ENCODE assay signal across 11 mouse cellular contexts in the genomic region with DNA sequence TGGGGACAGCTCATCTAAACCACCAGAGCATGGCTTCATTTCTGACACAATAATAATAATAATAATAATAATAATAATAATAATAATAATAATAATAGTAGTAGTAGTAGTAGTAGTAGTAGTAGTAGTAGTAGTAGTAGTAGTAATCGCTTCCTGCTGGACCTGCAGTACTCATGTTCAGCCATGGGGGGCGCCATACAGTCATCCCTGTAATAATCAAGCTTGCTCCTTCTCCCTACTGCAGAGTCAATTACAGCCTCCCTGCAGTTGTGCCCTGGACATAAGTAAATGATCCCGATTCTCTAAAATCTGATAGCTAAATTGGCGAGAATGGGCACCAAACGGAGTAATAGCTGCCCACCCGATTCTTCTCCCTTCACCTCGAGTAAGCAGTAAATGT.
DNase-seq lines count a peak whose midpoint lies in the region; ATAC-seq and TF ChIP-seq lines count a peak whose summit lies in the region.
"Had no signal": no experiment of that assay in that cellular context is flagged by ENCODE, and none has a peak within 500 bp of the region (broad histone marks: within the 10 kb centered on the region; RNA-seq: fewer than 3 reads in every experiment).

No protein-coding gene starts in this region.

- H3K27me3 ChIP-seq in ES-Bruce4 (ENCODE audit: control insufficient read depth, insufficient read depth, low read length, poor library complexity, severe bottlenecking): no peaks in the 10 kb centered on the region
- no peaks in the 10 kb centered on the region for H3K27me3 ChIP-seq in kidney, embryonic 14.5 days (ENCODE audit: control insufficient read depth, insufficient read depth, low read length)
- H3K27me3 ChIP-seq: neural tube, embryonic 13.5 days had no signal

- no peak overlapping the region for H3K27ac ChIP-seq in layer of hippocampus, adult 2 months
- H3K27ac ChIP-seq in ES-Bruce4 (ENCODE audit: insufficient read depth, low read length): no peak overlapping the region
- no peak overlapping the region for H3K27ac ChIP-seq in bone marrow, adult 2 months (ENCODE audit: control insufficient read depth, insufficient read depth, low read depth, low read length, poor library complexity)
- no peak overlapping the region for H3K27ac ChIP-seq in kidney, embryonic 14.5 days (ENCODE audit: low read depth, low read length)
- H3K27ac ChIP-seq: neural tube, embryonic 13.5 days had no signal

- peaks cover 4% of the 10 kb centered on the region for H3K4me1 ChIP-seq in ES-Bruce4 (ENCODE audit: control insufficient read depth, insufficient read depth, low read length)
- H3K4me1 ChIP-seq in bone marrow, adult 2 months (ENCODE audit: control insufficient read depth, insufficient read depth, low read length): no peaks in the 10 kb centered on the region
- 0 out of 2 replicates have a peak, but pooled peaks cover 3% of the 10 kb centered on the region for H3K4me1 ChIP-seq in kidney, embryonic 14.5 days (ENCODE audit: control insufficient read depth, insufficient read depth, low read length)
- H3K4me1 ChIP-seq: neural tube, embryonic 13.5 days had no signal

- no peak for DNase-seq in layer of hippocampus, adult 2 months (ENCODE audit: low spot score in 2 of 2)
- no peak for DNase-seq in layer of hippocampus, postnatal 25 days (ENCODE audit: extremely low spot score in 1 of 2, low spot score in 1 of 2)
- peak; percentile 28 for DNase-seq in naive thymus-derived CD4-positive, alpha-beta T cell, adult 2 months (ENCODE audit: low read depth)
- DNase-seq in kidney, adult 8-10 months: no peak
- DNase-seq in right cerebral cortex, postnatal 25 days: no peak
- DNase-seq: embryo, embryonic 11 days; gastrocnemius, postnatal 25 days had no signal

- no peaks in the 10 kb centered on the region for H3K36me3 ChIP-seq in ES-Bruce4 (ENCODE audit: control insufficient read depth, insufficient read depth, low read length, poor library complexity, severe bottlenecking)
- no peaks in the 10 kb centered on the region for H3K36me3 ChIP-seq in kidney, embryonic 14.5 days (ENCODE audit: control insufficient read depth, insufficient read depth, low read length)
- H3K36me3 ChIP-seq: neural tube, embryonic 13.5 days had no signal

- WGBS in bone marrow, adult 2 months: 71% methylated on average over 7 of the region's 7 CpGs
- WGBS in kidney, embryonic 14.5 days: 79% methylated on average over 7 of the region's 7 CpGs

- TF ChIP-seq CTCF in layer of hippocampus, adult 2 months (conservative IDR thresholded peaks at IDR 0.05): peak; percentile 68
- TF ChIP-seq CTCF in ES-Bruce4 (IDR thresholded peaks at IDR 0.05; ENCODE audit: low read depth, low read length): peak; percentile 39
- peak; percentile 40 for TF ChIP-seq CTCF in bone marrow, adult 2 months (IDR thresholded peaks at IDR 0.05; ENCODE audit: control insufficient read depth, insufficient read depth, low read length)

- H3K4me2 ChIP-seq in kidney, embryonic 14.5 days (replicated peaks; ENCODE audit: low read depth, low read length): no peak overlapping the region
- H3K4me2 ChIP-seq: neural tube, embryonic 13.5 days had no signal

- no peak for ATAC-seq in kidney, embryonic 14.5 days (ENCODE audit: low FRiP score, low TSS enrichment)

- H3K9me3 ChIP-seq in ES-Bruce4 (replicated peaks; ENCODE audit: control insufficient read depth, insufficient read depth, low read length, poor library complexity, severe bottlenecking): no peaks in the 10 kb centered on the region
- no peaks in the 10 kb centered on the region for H3K9me3 ChIP-seq in kidney, embryonic 14.5 days (ENCODE audit: control insufficient read depth, low read length)
- H3K9me3 ChIP-seq: neural tube, embryonic 13.5 days had no signal

- no peak for TF ChIP-seq EP300 in ES-Bruce4 (IDR thresholded peaks at IDR 0.05; ENCODE audit: insufficient read depth, low read depth, low read length)

- H3K4me3 ChIP-seq in layer of hippocampus, adult 2 months: no peak overlapping the region
- H3K4me3 ChIP-seq in ES-Bruce4 (ENCODE audit: low read depth, low read length): no peak overlapping the region
- H3K4me3 ChIP-seq in bone marrow, adult 2 months (replicated peaks; ENCODE audit: control insufficient read depth, low read depth, low read length): no peak overlapping the region
- no peak overlapping the region for H3K4me3 ChIP-seq in kidney, embryonic 14.5 days (ENCODE audit: low read length)
- H3K4me3 ChIP-seq: neural tube, embryonic 13.5 days had no signal

- H3K9ac ChIP-seq in ES-Bruce4 (ENCODE audit: low read depth, poor library complexity, severe bottlenecking): no peak overlapping the region
- H3K9ac ChIP-seq in kidney, embryonic 14.5 days (ENCODE audit: low read depth, low read length): no peak overlapping the region
- H3K9ac ChIP-seq: neural tube, embryonic 13.5 days had no signal

- no peak for TF ChIP-seq POLR2A in ES-Bruce4 (IDR thresholded peaks at IDR 0.05; ENCODE audit: insufficient read depth, low read length)
- no peak for TF ChIP-seq POLR2A in bone marrow, adult 2 months (IDR thresholded peaks at IDR 0.05; ENCODE audit: borderline replicate concordance, control insufficient read depth, low read depth, low read length)
